Mouse (Mus musculus) CH12.LX (cell line): ENCODE data around the gene Cend1. TPM values are rescaled to one million over a fixed set of nuclear protein-coding genes. Genes with fewer than 3 reads are reported as not detected.

Experiments
- DNase-seq: peaks from one replicate; pipeline ENCODE4 v3.0.0-alpha.2; 2013; ENCODE audit errors: extremely low read depth
- H3K27ac ChIP-seq: 2 replicates; pipeline ENCODE4 v1.5.1; 2012; ENCODE audit warnings: low read depth, mild to moderate bottlenecking, control low read depth, moderate library complexity; ENCODE audit not compliant: insufficient read depth
- H3K27me3 ChIP-seq: replicated peaks from 2 replicates; pipeline ENCODE3; 2012; ENCODE audit warnings: inconsistent platforms
- H3K36me3 ChIP-seq, 2 experiments: replicated peaks in 1 of 2; 2 replicates each; pipeline versions ENCODE3 to v1.6.1; 2012; ENCODE audit warnings: inconsistent platforms in 1 of 2, low read length in 1 of 2, mild to moderate bottlenecking in 1 of 2, mixed read lengths in 1 of 2, moderate library complexity in 1 of 2; ENCODE audit not compliant: control insufficient read depth in 1 of 2, insufficient read depth in 1 of 2
- H3K4me1 ChIP-seq, 2 experiments: 2 replicates each; pipeline ENCODE4 v1.6.1; 2012; ENCODE audit warnings: inconsistent platforms in 1 of 2, moderate library complexity in 1 of 2; ENCODE audit not compliant: insufficient read depth in 2 of 2, control insufficient read depth in 1 of 2
- H3K4me2 ChIP-seq: 2 replicates; pipeline ENCODE4 v1.6.1; 2012; ENCODE audit warnings: low read depth, mild to moderate bottlenecking, control low read depth; ENCODE audit not compliant: poor library complexity, insufficient read depth, severe bottlenecking
- H3K4me3 ChIP-seq, 3 experiments: fragments of 150-350 bp in 1 of 3; sonication (generic) in 1 of 3; replicated peaks in 1 of 3; 2 replicates each; pipeline versions ENCODE3 to v1.5.1; 2011 to 2012; ENCODE audit warnings: low read depth in 2 of 3, low read length in 2 of 3, mild to moderate bottlenecking in 2 of 3, moderate library complexity in 2 of 3, control low read depth in 1 of 3, improper control_type of control experiment in 1 of 3, inconsistent platforms in 1 of 3, mixed read lengths in 1 of 3; ENCODE audit not compliant: poor library complexity in 1 of 3
- H3K79me2 ChIP-seq: replicated peaks from 2 replicates; pipeline ENCODE4 v1.6.1; 2012; ENCODE audit warnings: mild to moderate bottlenecking, moderate library complexity; ENCODE audit not compliant: control insufficient read depth, poor library complexity, insufficient read depth, severe bottlenecking; ENCODE audit errors: extremely low read depth
- H3K9ac ChIP-seq: 2 replicates; pipeline ENCODE4 v1.6.1; 2012; ENCODE audit warnings: low read depth, mild to moderate bottlenecking, control low read depth, moderate library complexity; ENCODE audit not compliant: insufficient read depth
- H3K9me3 ChIP-seq: replicated peaks from 2 replicates; pipeline ENCODE3; 2012; ENCODE audit warnings: low read length, inconsistent platforms, mixed read lengths
- CHD1 ChIP-seq: IDR thresholded peaks from 2 replicates; pipeline ENCODE4 v1.6.1; 2012; ENCODE audit warnings: low read depth, low read length, improper control_type of control experiment, inconsistent platforms
- EP300 ChIP-seq: IDR thresholded peaks from 2 replicates; pipeline ENCODE4 v1.6.1; 2011; ENCODE audit warnings: low read length, improper control_type of control experiment
- ETS1 ChIP-seq: conservative IDR thresholded peaks from 2 replicates; pipeline ENCODE4 v1.6.1; 2012; ENCODE audit warnings: low read depth, mild to moderate bottlenecking, inconsistent platforms, low read length, improper control_type of control experiment, moderate library complexity
- HCFC1 ChIP-seq: IDR thresholded peaks from 2 replicates; pipeline ENCODE4 v1.6.1; 2012; ENCODE audit warnings: low read depth, mild to moderate bottlenecking, inconsistent platforms, low read length, improper control_type of control experiment
- KAT2A ChIP-seq: IDR thresholded peaks from 2 replicates; pipeline ENCODE4 v1.6.1; 2012; ENCODE audit warnings: low read length, improper control_type of control experiment, inconsistent platforms; ENCODE audit not compliant: insufficient replicate concordance
- MAFK ChIP-seq: IDR thresholded peaks from 2 replicates; pipeline ENCODE4 v1.6.1; 2011; ENCODE audit warnings: low read length, improper control_type of control experiment; ENCODE audit not compliant: insufficient replicate concordance
- MAX ChIP-seq: IDR thresholded peaks from 2 replicates; pipeline ENCODE4 v1.6.1; 2011; ENCODE audit warnings: low read length, improper control_type of control experiment
- MAZ ChIP-seq: IDR thresholded peaks from 2 replicates; pipeline ENCODE4 v1.6.1; 2012; ENCODE audit warnings: low read depth, mild to moderate bottlenecking, inconsistent platforms, low read length, improper control_type of control experiment, moderate library complexity
- MYC ChIP-seq: IDR thresholded peaks from 2 replicates; pipeline ENCODE4 v1.6.1; 2011; ENCODE audit warnings: low read depth, mild to moderate bottlenecking, improper control_type of control experiment, low read length
- PAX5 ChIP-seq: IDR thresholded peaks from 2 replicates; pipeline ENCODE4 v1.6.1; 2012; ENCODE audit warnings: low read length, inconsistent platforms, mixed read lengths
- POLR2AphosphoS2 ChIP-seq: IDR thresholded peaks from 2 replicates; pipeline ENCODE4 v1.6.1; 2011; ENCODE audit warnings: low read depth, low read length, improper control_type of control experiment
- RCOR1 ChIP-seq: conservative IDR thresholded peaks from 2 replicates; pipeline ENCODE4 v1.6.1; 2012; ENCODE audit warnings: low read depth, mild to moderate bottlenecking, inconsistent platforms, low read length, improper control_type of control experiment
- TCF12 ChIP-seq: IDR thresholded peaks from 2 replicates; pipeline ENCODE4 v1.6.1; 2014; ENCODE audit warnings: low read depth, mild to moderate bottlenecking, inconsistent platforms, low read length, improper control_type of control experiment
- UBTF ChIP-seq: IDR thresholded peaks from 2 replicates; pipeline ENCODE4 v1.6.1; 2012; ENCODE audit warnings: low read depth, mild to moderate bottlenecking, inconsistent platforms, low read length, improper control_type of control experiment, moderate library complexity
- USF1 ChIP-seq: IDR thresholded peaks from 2 replicates; pipeline ENCODE4 v1.6.1; 2014; ENCODE audit warnings: low read depth, mild to moderate bottlenecking, inconsistent platforms, low read length, improper control_type of control experiment
- ZKSCAN1 ChIP-seq: IDR thresholded peaks from 2 replicates; pipeline ENCODE4 v1.6.1; 2012; ENCODE audit warnings: low read depth, inconsistent platforms, low read length, improper control_type of control experiment, borderline replicate concordance
- ZNF384 ChIP-seq: IDR thresholded peaks from 2 replicates; pipeline ENCODE4 v1.6.1; 2012; ENCODE audit warnings: low read depth, low read length, improper control_type of control experiment, inconsistent platforms
- dilution Hi-C: fragments of 300-500 bp; cut with MboI; formaldehyde crosslinking; loops from 2 replicates; pipeline ENCODE4 v1.14.3; 2020; ENCODE audit warnings: low sequenced_read_pairs; ENCODE audit not compliant: extremely low pct_unique_long_range_greater_than_20kb, extremely low pct_ligation_motif_present
- in situ Hi-C: fragments of 300-500 bp; cut with MboI; formaldehyde crosslinking; loops from 3 replicates; pipeline ENCODE4 v1.14.3; 2019; ENCODE audit warnings: low sequenced_read_pairs, low pct_ligation_motif_present, low pct_unique_long_range_greater_than_20kb, mixed read lengths
- polyA plus RNA-seq: library from polyadenylated mRNA; unstranded; fragments of >175 nt; gene quantifications from 2 replicates; pipeline ENCODE4 v1.2.1, GENCODE M21; 2012; ENCODE audit warnings: low read depth; ENCODE audit not compliant: insufficient read length
- total RNA-seq, 2 experiments: library from RNA; depleted of rRNA; stranded (reverse); fragments of 300-350 nt in 1 of 2; fragments of >200 nt in 1 of 2; gene quantifications; 2 replicates each; pipeline ENCODE4 v1.2.3; 2012 to 2014

Gene Cend1
- total and polyA plus RNA-seq, 3 experiments, result not detected

GRCm38 (mm10) chr7:141463824-141464602 lies 34.7 kb upstream of the Cend1 start:
- in situ Hi-C loops, result no loop called here
- H3K27ac ChIP-seq, result no peak overlapping the region
- TF ChIP-seq MAFK (no peak), ZNF384 (no peak), ETS1 (no peak), EP300 (no peak), KAT2A (no peak), CHD1 (no peak), POLR2AphosphoS2 (no peak), MAZ (no peak), HCFC1 (no peak), PAX5 (no peak), MYC (no peak)
- peaks cover 9 to 22% of the 10 kb centered on the region in 2 experiments for H3K36me3 ChIP-seq
- no peak overlapping the region for H3K4me3 ChIP-seq
- DNase-seq, result no peak
- dilution Hi-C loops, result no loop called here
- H3K9ac ChIP-seq, result no peak overlapping the region
- H3K9me3 ChIP-seq, result no peaks in the 10 kb centered on the region
- no peak overlapping the region for H3K4me2 ChIP-seq
- H3K4me1 ChIP-seq, result peaks cover 12 to 37% of the 10 kb centered on the region in 2 experiments
- no peaks in the 10 kb centered on the region for H3K79me2 ChIP-seq
- H3K27me3 ChIP-seq, result no peaks in the 10 kb centered on the region

- H3K9ac ChIP-seq, result no peak overlapping the region
- H3K27me3 ChIP-seq, result no peaks in the 10 kb centered on the region
- no peak overlapping the region for H3K27ac ChIP-seq
- no peaks in the 10 kb centered on the region for H3K9me3 ChIP-seq
- in situ Hi-C loops, result no loop called here
- peaks cover 22 to 35% of the 10 kb centered on the region in 2 experiments for H3K36me3 ChIP-seq
- H3K79me2 ChIP-seq, result no peaks in the 10 kb centered on the region
- H3K4me2 ChIP-seq, result no peak overlapping the region
- TF ChIP-seq ZKSCAN1 (no peak), MAX (no peak), HCFC1 (no peak), RCOR1 (no peak), PAX5 (no peak), POLR2AphosphoS2 (no peak), UBTF (no peak), USF1 (no peak), ZNF384 (no peak), MAZ (no peak), TCF12 (no peak)
- TF ChIP-seq, all 38 proteins: peak for 0
- no peak for DNase-seq
- dilution Hi-C loops, result no loop called here
- peaks cover 4 to 25% of the 10 kb centered on the region in 2 experiments for H3K4me1 ChIP-seq
- H3K4me3 ChIP-seq, result no peak overlapping the region
These were observed 33.1 kb upstream of the Cend1 start for GRCm38 (mm10) chr7:141462333-141462821.
